Mouse (Mus musculus) v-Abl transformed pro-B cells (cell line): ENCODE results near the gene Olfr1116.
"Not testable (repeated sequence)": the region's sequence is repeated elsewhere in the genome, so short reads cannot be mapped to it uniquely, and the experiment has no call there.

Experiments
- in situ Hi-C, 2 experiments: fragments of 400-800 bp; cut with MboI; formaldehyde crosslinking; loops; one replicate each; pipeline ENCODE4 v1.15.1; 2025; ENCODE audit not compliant: unreplicated experiment in 2 of 2

The Olfr1116 gene

DNA sequence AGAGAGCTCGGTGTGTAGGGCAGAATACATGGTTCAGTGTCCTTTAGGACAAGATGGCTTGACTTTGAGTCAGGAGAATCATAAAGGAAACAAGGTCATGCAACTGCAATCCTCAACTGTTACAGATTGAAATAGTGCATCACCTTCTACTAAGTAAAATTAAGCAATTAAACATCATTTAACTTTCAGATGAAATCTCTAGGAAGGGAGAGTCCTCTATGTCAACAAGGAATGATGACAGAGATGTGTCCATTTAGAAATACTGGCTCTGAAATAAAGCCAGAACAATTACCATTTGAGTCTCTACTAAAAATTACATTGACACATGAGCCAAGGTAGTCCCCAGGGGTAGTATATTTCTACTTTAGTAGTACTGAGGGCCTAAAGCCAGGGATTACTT lies at the start of gene Olfr1116:
Gene Olfr1116, plus strand, starts transcription at position 301 of the 400 bp plus-strand sequence.
- in situ Hi-C loops: no loop called here

DNA sequence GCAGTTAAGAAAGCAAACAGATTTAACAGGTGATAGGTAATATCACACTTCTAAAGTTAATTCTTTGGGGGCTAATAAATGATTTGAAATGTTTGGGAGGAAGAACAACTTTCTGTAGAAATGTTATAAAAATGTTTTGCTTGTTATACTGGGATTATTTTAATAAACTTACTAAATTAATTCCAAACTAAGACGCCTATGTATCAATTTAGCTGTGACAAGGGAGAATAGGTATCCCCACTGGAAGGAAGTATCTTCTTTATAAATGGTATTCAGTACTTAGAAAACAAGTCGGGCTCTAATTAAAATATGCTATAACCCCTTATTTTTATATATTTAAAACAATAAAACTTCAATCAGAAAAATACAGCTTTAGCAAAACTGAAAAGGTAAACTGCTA lies 19.6 kb upstream of the Olfr1116 start, which contains the start of gene Olfr1115:
Gene Olfr1115, plus strand, starts transcription at position 301 of the 400 bp plus-strand sequence.
- in situ Hi-C loops: no loop called here

DNA sequence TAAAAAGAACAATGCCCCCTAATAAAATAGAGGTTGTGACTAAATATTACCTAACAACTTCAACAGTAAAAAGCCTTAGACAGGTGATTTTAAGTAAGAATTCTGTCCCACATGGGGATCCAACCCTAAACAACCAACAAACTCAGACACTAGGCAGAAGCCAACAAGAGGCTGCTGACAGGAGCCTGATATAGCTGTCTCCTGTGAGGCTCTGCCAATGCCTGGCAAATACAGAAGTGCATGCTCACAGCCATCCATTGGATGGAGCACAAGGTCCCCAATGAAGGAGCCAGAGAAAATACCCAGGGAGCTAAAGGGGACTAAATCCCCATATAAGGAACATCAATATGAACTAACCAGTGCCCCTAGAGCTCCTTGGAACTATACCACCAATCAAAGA lies 26.6 kb downstream of the Olfr1116 start:
- in situ Hi-C loops: not testable (repeated sequence)

- in situ Hi-C loops: no loop called here
Measured at GRCm38 (mm10) chr2:87307281-87307680, 39.9 kb downstream of the Olfr1116 start, which contains the start of gene Olfr1118. Olfr1118 (plus strand) TSS chr2:87307581.
